Mouse (Mus musculus) heart, adult 2 months (tissue): ENCODE measurements at regions not wholly inside any gene's neighbourhood (a gene's known extent, or its start where the extent isn't known, plus 50 kb on each side); places are given as distances from the start of the nearest gene placed in this dataset.

Experiments
- CTCF ChIP-seq: fragments of 200-600 bp; IDR thresholded peaks from 2 replicates; pipeline ENCODE4 v1.8.1; 2022; ENCODE audit warnings: antibody characterized with exemption, mild to moderate bottlenecking, moderate library complexity
- EP300 ChIP-seq: fragments of 200-500 bp; IDR thresholded peaks from 2 replicates; pipeline ENCODE4 v1.6.1; 2011; ENCODE audit warnings: low read depth, low read length, control low read depth; ENCODE audit not compliant: insufficient read depth
- POLR2A ChIP-seq: fragments of 200-500 bp; IDR thresholded peaks from 2 replicates; pipeline ENCODE4 v1.6.1; 2011; ENCODE audit warnings: mild to moderate bottlenecking, low read depth, low read length, control low read depth; ENCODE audit not compliant: insufficient read depth

GRCm38 (mm10) chr4:153098591-153098990 lies 384.0 kb downstream of the Ajap1 start:
- TF ChIP-seq CTCF (no peak), POLR2A (no peak), EP300 (no peak)
